Mouse (Mus musculus) thymus, adult 18-20 months (tissue): Measurements from ENCODE around the gene Trnt1.

Experiments used
- DNase-seq, 2 experiments: peaks; one replicate each; pipeline ENCODE4 v3.0.0; 2022; ENCODE audit warnings: mixed read lengths in 2 of 2

Trnt1 gene

DNA sequence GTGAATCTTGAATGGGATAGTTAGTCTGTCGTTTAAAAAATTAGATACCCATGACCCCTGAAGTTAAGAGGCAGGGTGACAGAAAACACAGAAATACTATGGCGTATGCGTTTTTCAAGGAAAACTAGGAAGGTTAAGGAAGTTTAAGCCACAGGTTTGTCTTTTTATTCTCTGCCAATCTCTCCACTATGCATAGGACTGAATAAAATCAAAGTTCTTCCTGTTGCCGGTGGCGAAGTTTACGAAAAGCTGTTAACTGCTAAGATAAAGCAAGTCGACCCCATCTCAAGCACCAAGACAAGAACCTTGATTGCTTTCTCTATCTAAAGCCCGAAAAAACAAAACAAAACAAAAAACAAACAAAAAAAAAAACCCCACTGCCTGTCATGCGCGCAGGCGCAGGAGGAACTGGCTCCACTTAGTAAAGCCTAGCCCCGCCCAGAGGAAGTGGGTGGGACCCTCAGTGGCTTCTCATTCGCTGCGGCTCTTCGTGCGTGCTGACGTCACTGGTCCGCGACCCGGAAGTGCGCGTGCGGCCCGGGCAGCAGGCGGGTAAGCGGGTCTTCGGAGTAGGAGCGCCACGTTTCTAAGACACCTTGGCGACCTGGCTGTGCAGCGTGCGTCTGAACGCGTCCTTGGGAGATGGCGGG lies at the start of gene Trnt1:
Gene Trnt1, plus strand, starts transcription at position 481 of the 650 bp plus-strand sequence.
- peak; percentile 91 to 95 for DNase-seq

DNA sequence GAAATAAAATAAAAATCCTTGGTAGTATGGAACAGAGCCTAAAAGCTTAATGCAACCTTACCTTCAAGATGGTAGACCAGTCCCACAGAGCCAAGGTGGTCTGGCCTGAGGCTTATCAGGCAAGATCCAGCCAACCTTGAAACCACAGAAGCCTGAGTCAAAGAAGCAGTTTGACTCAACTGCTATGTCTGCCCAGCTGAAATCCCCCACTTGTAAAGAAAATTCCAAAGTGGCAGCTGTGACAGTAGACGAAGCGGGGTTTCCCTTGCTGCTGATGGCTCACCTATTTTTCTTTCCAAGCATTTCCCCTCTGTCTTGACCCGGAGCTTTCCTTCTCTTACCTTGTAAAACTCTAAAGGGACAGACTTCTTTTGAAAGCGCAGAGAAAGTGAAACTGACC lies 43.3 kb upstream of the Trnt1 start:
- DNase-seq, result no peak

DNA sequence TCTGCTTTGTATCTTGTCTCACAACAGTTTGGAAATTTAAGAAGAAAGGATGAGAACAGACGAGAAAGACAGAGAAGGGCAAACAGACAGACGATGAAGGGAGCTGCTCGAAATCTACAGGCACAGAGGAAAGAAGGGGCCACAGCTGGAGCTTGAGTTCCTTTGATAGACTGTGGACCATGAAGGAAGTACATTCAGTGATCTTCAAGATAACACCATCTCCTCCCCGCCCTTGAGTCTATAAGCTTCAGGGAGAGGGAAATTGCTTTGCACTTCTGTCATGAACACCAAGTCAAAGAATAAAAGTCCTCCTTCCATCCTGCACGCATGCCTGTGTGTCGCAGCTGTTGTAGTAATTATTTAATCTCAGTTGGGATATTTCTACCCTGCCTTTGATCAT lies 42.8 kb upstream of the Trnt1 start:
- DNase-seq, result no peak

DNA sequence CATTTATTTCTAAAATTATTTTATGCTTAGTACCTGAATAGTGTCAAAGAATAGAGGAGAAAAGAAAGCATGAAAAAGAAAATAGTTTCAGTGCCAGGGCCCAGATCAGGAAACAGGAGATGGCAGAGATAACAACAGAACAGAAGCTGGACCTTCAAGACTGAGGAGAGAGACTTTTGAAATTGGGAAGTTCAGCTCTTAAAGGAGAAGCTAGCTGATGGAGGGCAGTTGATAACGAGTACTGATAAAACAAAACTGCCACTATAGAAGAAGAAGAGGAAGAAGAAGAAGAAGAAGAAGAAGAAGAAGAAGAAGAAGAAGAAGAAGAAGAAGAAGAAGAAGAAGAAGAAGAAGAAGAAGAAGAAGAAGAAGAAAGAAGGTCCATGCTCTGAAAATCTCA lies 41.2 kb upstream of the Trnt1 start:
- DNase-seq, result no peak

DNA sequence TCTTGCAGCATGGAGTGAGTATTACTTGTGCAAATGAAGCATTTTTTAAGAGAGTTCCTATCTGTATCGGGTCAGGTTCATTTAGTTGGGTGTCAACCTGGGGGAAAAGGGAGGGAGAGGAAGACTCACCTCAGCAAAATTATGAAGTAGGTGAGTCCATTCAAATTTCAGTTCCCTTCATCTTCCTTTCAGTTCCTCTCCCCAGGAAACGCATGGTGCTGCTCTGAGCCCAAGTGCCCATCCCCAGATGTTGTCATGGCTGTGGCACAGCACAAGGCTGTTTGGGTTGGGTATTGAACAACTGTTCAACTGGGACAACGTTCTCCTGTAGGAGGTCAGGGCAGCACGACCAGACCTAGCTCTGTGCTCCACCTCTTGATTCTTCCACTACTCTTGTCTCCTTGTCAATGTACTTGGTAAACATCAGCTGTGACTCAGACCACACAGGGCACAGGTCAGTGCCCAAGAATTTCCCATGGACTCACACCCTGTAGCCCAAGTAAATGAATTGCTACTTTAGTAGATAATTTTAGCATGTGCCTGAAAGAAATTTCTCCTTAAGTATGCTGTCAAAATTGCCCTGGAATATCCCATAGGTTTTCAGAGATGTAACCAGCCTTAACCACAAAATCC lies 39.1 kb upstream of the Trnt1 start:
- DNase-seq, result no peak

DNA sequence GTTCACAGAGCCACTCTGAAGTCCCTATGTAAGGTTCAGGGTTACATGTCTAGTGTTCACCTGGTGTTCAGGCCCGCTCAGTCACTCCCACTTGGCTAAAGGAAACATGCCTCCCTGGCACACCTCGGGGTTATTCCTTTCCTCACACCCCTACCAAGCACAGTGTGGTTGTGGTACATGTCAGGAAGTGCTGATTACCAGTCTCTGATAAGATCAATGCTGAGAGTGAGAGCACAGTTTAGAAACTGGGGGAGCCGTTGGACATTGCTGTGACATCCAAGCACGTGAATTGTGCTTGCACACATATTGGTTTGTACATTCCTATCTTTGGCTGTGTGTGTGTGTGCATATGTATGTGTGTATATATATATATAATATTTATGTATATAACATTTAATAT lies 36.4 kb upstream of the Trnt1 start:
- DNase-seq, result no peak

DNA sequence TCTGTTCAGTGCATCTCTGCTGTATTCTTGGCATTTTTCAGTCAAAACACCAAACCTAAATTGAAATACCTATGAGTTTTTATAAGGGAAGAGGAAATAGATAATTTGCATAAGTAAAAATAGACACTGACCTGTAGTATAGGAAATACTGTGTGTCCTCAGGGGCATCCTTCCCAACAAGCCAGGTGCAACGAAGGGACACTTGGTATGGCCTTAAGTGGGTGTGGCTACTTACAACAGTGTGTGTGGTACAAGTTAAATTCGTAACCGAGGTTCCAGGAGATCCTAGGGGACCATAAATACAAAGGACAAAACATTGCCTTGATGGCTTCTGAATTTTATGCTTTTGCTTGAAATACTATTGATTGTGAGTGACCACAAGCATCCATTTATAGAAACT lies 30.7 kb upstream of the Trnt1 start:
- no peak for DNase-seq

DNA sequence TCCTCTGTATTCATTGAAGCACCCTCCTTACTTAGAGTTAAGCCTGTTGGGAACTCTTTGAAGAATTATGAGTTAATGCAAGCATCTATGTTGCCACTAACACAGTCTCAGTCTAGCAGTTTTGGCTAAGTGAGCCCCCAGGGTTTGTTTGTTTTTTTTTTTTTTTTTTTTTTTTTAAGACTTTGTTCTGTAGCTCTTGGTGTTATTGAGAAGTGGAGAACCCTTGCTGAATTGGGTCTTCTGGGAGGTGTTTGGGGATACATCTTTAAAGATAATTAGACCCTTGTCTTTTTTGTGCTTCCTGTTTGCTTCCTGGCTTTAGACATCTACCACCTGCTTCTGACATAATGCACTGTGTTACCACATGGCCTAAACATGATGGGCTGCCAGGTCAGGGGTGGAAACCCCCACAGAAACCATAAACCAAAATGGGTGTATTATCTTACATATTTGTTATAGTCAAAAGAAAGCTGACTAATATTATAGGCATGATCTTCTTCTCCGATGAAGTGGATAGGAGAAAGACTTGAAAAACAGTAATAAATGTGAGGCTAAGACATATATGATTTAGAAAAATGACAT lies 28.6 kb upstream of the Trnt1 start:
- no peak for DNase-seq

DNA sequence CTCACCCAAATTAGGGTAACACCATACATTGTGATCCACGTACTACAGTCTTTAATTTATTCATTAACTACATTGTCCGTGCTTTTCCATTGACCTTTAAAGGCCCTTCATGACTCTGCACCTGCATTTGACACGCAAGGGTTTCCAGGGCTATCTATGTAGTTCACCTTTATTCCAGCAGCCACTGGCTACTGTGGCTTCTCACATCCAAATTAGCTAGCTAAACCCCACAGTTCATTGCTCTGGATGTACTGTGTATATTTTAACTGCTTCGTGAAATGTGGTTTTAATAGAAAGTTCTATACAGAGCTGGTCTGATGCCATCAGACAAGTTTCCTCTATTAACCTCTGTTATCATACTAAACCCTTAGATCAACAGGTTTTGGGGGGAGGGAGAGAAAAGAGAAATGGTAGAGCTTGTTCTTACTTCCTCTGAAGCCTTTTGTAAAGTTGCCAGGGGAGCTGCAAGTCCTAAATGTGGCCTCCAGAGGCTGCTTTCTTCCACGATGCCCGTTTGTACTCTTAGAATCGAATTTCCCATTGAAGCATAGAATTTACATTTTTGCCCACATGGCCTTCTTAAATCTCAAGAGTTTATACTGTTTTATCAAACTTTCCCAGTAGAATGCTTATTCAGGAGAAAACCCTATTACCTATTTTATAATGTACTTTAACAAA lies 25.2 kb upstream of the Trnt1 start:
- DNase-seq, result no peak

DNA sequence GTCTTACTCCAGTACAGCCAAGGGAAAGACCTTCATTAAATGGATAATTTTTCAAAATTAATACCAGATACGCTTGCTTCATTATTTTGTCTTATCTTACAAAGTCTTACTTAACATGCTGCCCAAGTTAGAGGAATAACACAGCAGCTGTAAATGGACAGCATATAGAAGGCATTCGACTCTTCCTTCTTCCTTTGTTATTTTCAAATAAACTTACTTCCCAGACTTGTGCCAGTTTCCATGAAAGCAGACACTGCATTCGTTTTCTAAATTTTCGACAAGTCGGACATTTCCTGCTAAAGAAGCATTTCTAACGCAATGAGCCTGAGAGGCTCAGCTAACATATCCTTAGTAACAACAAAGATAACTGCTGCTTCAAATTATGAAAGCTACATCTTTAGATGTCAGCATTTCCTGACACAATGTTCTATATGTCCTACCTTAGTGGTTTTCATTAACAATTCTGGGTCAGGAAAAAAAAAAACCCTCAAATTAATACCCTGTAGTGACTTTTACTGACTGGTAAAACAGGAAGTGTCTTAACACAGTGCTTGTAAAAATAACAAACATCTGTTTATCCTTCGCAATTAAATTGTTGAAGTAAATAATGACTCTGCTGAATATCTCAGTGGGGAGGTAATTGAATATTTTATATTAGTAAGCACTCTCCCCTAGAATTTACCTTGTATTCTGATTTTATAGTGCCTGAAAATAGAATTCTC lies 23.1 kb upstream of the Trnt1 start:
- DNase-seq, result no peak

DNA sequence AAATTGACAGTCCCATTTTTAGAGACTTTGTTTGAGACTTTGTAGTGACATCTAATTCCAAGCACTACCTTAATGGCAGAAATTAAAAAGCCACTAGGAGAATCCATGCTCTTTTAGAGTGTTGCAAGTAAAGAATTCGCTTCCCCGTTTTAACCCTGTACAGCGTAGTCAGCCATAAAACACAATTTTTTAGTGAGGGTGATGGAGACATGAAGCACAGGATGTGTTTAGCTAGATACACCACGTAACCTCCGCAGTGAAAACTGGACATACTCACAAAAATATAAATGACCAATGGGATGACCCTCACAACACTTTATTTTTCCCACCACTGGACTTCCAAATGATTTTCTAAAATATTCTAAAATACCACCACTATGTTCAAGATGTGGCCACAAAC lies 21.7 kb upstream of the Trnt1 start:
- DNase-seq, result no peak

DNA sequence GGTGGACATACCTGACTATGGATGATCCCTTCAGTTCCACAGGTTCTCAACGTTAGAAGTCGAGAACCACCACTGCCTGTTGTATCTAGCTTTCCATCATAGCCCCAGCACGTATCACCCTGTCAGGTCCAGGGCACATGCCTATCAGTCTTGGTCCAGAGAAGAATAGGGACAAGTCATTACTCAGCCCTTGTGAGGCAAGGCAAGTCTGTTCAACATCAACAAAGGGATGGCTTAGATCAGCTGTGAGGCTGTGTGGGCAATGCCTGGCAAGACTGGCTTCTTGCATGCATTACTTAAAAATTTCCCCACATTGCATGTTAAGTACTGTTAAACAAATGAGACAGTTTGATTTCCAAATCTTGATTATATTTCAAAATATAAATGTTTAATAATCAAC lies 21.1 kb upstream of the Trnt1 start:
- DNase-seq, result no peak

DNA sequence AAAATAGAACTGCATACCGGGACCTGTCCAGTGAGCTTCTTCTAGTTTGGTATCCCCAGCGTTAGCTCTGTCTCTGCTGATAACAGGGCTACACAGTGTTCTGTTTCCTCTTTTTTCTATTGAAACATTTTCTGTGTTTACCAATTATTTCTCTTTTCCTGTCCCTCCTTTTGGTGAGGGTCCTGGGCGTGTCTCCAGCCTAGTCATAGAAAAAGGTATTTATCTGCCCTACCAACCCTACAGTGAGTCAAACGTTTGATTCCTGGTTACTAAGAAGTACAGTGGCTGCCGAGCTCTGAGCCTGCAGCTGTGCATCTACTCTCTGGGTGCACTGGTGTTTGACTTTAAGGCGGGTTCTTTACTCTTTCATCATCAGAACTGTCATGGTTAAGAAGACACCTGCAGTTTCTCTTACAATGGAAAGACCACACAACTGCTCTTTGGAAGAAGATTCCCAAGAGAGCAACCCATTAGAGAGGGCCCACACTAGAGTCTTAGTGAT lies 20.0 kb upstream of the Trnt1 start, which contains the start of gene Il5ra:
Gene Il5ra, minus strand, starts transcription at position 151 of the 502 bp plus-strand sequence.
- no peak for DNase-seq

DNA sequence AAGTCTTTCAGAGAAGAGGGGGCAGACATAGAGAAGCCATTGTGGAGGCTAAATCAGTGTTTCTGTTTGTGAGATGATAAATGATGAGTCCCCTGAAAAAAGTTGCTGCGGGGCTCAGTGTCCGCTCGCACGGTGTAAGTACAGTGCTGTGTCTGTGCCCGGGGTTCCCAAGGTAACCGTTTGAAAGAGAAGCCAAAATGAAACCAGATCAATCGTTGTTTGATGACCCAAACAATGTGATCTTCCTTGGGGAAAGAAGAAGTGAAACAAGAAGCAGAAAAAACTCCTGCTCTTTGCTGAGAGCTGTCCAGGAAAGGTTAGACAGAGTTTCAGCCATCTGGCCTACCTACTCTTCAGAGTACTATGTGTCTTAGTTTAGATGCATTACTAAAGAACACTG lies 18.6 kb upstream of the Trnt1 start:
- DNase-seq, result no peak

DNA sequence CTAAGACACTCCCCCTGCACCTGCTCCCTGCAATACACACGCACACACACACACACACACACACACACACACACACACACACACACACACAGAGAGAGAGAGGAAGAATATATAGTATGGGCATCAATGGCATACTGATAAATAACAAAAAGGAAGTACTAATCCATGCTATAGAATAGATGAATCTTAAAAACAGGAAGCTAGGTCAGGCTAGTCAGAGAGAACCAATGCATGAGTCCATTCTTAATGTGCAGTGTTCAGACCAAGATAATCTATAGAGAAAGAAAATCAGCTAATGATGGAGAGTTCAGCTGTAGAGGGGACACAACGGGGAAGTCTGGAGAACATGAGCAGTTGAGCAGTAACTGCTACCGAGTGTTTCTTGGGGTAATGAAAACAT lies 10.6 kb upstream of the Trnt1 start:
- no peak for DNase-seq

DNA sequence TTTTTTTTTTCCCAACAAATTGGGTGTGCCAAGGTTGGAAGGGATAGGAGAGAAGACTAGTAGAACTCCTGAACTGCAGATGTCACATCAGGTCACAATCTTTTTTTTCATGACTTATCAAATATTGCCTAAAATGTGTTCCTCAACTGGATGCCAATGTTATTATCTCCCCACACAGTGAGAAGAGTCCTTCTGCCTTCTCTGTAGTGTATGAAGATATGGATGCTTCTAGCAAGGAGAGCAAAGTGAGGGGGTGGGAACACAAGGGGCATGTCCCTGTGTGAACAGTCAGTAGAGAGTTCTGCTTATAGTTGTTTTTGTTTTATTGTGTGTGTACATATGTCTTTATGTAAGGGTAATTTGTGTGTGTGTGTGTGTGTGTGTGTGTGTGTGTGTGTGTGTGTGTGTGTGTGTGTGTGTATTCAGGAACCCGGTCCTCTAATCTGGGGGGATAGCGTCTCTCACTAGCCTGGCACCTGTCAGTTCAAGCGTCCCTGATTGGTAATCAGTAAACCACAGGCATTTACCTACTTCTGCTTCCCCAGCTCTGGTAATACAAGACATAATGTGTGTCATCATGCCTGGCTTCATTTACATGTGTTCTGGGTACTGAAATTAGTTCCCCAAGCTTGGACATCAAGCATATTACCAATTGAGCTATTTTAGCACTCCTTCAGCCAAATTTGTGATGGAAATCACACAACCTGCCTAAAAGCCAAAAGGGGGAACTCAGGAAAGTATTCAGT lies 8.3 kb upstream of the Trnt1 start:
- DNase-seq, result no peak

DNA sequence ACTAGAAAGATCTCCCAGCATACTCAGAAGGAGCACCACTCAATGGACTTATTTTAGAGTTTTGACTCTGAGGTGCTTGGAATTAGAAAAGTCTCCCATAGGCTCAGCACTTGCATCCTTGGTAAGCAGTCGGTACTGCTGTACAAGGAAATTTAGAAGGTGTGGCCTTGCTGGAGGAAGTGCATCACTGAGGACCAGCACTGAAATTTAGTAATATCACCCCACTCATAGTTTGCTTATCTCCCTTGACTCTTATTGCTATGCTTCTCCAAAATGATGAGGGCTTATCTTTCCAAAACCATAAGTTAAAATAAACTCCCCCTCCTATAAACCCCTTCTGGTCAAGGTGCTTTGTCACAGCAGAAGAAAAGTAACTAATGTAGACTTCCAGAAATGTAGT lies 7.4 kb upstream of the Trnt1 start:
- no peak for DNase-seq

DNA sequence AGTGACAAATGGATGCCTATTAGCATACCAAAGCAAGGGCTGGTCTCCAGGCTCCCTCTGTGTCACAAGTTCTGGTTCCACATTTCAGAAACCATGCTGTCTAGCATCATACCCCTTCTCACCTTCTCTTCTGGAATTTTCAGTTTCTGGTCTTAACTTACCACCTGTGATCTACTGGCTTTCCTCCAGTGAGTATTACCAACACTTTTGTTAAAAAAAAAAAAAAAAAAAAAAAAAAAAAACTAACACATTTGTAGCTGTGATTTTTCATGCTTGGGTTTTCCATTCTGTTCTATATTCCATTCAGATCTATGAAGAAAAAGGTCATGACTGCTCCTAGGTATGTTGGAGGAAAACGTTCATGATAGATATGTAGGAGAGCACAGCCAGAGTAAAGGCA lies 3.0 kb upstream of the Trnt1 start:
- no peak for DNase-seq

DNA sequence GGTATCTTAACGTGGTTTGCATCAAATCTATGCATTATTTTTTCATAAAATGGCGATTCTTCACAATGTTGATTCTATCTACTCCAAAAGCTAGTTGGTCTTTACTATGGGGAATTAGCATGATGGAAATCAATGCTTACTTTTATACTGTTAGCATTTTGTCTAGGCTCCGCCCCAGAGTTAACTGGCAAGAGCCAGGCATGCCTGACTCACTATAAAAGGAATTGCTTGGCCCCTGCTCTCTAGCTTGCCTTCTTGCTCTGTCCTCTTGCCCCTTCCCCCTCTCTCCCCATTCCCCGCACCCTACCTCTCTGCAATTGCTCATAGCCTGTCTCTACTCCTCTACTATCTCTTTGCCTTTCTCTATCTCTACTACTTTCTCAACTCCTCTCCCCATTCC lies 2.1 kb upstream of the Trnt1 start:
- DNase-seq, result no peak

DNA sequence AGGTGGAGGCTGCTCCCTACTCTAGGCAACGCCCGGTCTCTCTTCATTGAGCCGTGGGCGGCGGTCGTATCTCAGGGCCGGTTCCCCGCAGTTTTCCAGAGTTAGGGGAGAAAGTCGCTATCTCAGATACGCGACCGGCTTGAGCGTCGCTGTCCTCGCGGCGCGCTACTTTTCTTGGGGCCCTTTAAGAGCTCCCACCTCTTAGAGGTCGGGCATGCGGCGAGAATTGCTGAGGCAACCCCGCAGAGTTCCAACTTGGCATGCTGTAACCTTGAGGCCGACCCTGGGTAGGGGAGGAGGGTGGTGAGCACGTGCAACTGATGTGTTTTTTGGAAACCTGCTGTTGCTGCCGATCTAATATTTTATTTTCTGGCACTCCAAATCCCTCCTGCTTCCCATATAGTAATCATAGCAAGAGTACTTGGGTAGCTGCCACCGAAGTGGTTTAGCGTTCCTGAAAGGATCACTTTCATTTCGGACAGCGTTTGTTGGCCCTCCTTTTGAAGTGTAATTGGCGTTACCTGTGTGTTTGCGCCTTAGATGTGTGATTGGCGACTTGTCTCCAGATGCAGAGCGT lies 458 bp downstream of the Trnt1 start:
- DNase-seq, result no peak

DNA sequence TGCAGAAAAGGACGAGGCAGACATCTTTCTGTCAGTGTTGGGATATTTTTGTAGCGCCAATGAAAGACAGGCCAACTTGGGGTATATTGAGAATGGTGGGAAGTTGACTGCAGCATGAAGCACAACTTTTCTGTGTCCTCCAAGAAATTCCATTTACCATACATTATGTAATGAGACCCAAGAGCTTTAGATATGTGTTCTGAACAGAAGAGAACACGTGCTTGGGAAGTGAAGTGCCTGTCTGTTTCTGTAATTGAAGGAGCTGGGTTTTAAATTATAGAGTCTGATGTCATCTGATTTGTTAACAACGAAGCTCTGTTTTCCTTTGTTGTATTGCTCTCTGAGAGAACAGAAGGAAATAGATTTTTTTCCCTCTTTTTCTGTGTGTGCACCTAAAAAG lies 1.1 kb downstream of the Trnt1 start:
- no peak for DNase-seq

DNA sequence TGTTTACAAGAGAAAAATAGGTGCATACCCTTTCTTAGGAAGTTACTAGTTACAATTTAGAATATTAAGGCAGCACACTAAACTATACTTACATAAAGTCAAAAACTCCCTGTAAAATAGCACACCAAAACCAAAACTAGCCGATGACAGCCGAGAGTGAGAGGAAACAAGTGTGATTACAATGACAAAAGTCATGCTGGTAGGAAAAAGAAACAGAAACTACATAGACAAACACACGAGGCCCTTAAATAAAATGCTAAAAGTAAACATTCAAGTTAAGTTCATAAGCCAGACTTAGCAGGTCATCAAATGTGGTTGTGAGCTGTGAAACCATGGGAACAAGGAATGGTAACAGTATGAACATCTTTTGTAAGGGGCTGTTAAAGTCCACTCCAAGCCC lies 18.2 kb downstream of the Trnt1 start:
- DNase-seq, result no peak
